Mouse (Mus musculus) hindbrain, embryonic 16.5 days (tissue): ENCODE results near the gene Gm3542. TPM values are rescaled to one million over a fixed set of nuclear protein-coding genes. Genes with fewer than 3 reads are reported as not detected.
"Not testable (repeated sequence)": the region's sequence is repeated elsewhere in the genome, so short reads cannot be mapped to it uniquely, and the experiment has no call there.

ENCODE experiments used
- ATAC-seq: fragments of 200-750 bp; cut with Nextera tagmentation; 2 replicates; pipeline ENCODE4 v1.8.0; 2017; ENCODE audit warnings: moderate TSS enrichment, moderate library complexity
- H3K27ac ChIP-seq: fragments of 300-500 bp; sonication (generic); 2 replicates; pipeline ENCODE4 v1.5.1; 2014; ENCODE audit warnings: low read depth, mild to moderate bottlenecking, control low read depth, low read length, moderate library complexity
- H3K27me3 ChIP-seq: fragments of 300-500 bp; sonication (generic); replicated peaks from 2 replicates; pipeline ENCODE4 v1.6.1; 2014; ENCODE audit warnings: low read length; ENCODE audit not compliant: control insufficient read depth, insufficient read depth
- H3K36me3 ChIP-seq: fragments of 300-500 bp; sonication (generic); 2 replicates; pipeline ENCODE4 v1.6.1; 2014; ENCODE audit warnings: mild to moderate bottlenecking, low read length, moderate library complexity, mixed read lengths; ENCODE audit not compliant: control insufficient read depth, insufficient read depth
- H3K4me1 ChIP-seq: fragments of 300-500 bp; sonication (generic); 2 replicates; pipeline ENCODE4 v1.6.1; 2014; ENCODE audit warnings: low read depth, low read length; ENCODE audit not compliant: control insufficient read depth, insufficient read depth
- H3K4me2 ChIP-seq: fragments of 300-500 bp; sonication (generic); 2 replicates; pipeline ENCODE4 v1.6.1; 2014; ENCODE audit warnings: mild to moderate bottlenecking, low read length, control low read depth, moderate library complexity
- H3K4me3 ChIP-seq: fragments of 300-500 bp; sonication (generic); 2 replicates; pipeline ENCODE4 v1.5.1; 2014; ENCODE audit warnings: mild to moderate bottlenecking, low read length, control low read depth, moderate library complexity
- H3K9ac ChIP-seq: fragments of 300-500 bp; sonication (generic); 2 replicates; pipeline ENCODE4 v1.6.1; 2014; ENCODE audit warnings: low read depth, mild to moderate bottlenecking, control low read depth, low read length, moderate library complexity
- H3K9me3 ChIP-seq: fragments of 300-500 bp; sonication (generic); 2 replicates; pipeline ENCODE4 v1.6.1; 2014; ENCODE audit warnings: mild to moderate bottlenecking, low read length, moderate library complexity; ENCODE audit not compliant: control insufficient read depth
- WGBS: fragments of 180-500 bp; shearing (Covaris S2); extraction: QIAGEN DNeasy Blood & Tissue Kit; methylation state at CpG from one replicate; pipeline ENCODE4 v1.1.7; 2014; 5-methylcytosine and 5-hydroxymethylcytosine counted together
- polyA plus RNA-seq: library from polyadenylated mRNA; unstranded; fragments of >200 nt; fragmentation: Nextera tagmentation; extraction: Ambion mirVana; gene quantifications from 2 replicates; pipeline ENCODE4 v1.2.1, GENCODE M21; 2015

The Gm3542 gene
- not detected in 2 replicates for polyA plus RNA-seq

DNA sequence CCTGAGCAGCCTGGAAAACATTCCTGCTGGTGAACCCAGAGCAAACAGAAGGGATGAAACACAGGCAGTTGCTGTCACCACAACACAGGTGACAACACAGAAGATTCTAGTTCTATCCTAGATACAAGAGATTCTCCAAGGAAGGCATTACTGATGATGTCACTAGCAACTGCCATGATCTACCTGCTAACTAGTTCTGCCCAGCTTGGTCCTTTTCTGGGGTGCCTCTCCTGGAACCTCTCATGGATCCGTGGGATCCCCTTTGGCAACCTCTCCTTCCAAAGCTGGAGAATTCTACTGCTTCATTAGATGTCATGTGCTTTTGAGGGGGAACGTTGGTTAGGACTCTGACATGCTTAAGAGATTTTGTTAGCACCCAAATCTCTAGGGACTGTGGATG, at the start of gene Gm3542:
Gm3542 (minus strand) TSS at position 101 of the 400 bp plus-strand sequence.
- not testable (repeated sequence) for H3K36me3 ChIP-seq, ATAC-seq, H3K4me3 ChIP-seq, H3K27me3 ChIP-seq, H3K4me2 ChIP-seq, H3K27ac ChIP-seq, H3K4me1 ChIP-seq, H3K9me3 ChIP-seq, H3K9ac ChIP-seq
- WGBS = no CpG with 5 or more reads among the region's 2 CpGs

Other genes with a start within 250 kb of the Gm3542 start
- not detected in 2 replicates for gene Gm8279, start 203.4 kb downstream of the Gm3542 start, polyA plus RNA-seq
- not detected in 2 replicates for gene Gm3317, start 170.4 kb downstream of the Gm3542 start, polyA plus RNA-seq
- gene Gm8271, start 149.1 kb downstream of the Gm3542 start, polyA plus RNA-seq = not detected in 2 replicates
- gene Gm3526, start 74.3 kb downstream of the Gm3542 start, polyA plus RNA-seq = 0.13 TPM in 1 of 2 replicates, not detected in the other
- 0.49 and 2.0 TPM in 2 replicates for gene Gm3500, start 54.1 kb upstream of the Gm3542 start, polyA plus RNA-seq
- 3.1 and 3.3 TPM in 2 replicates for gene Gm3194, start 120.5 kb upstream of the Gm3542 start, polyA plus RNA-seq
- gene Gm8246, start 142.9 kb upstream of the Gm3542 start, polyA plus RNA-seq = not detected in 2 replicates
- gene Gm3187, start 149.3 kb upstream of the Gm3542 start, polyA plus RNA-seq = not detected in 2 replicates
- gene Gm3488, start 166.7 kb upstream of the Gm3542 start, polyA plus RNA-seq = 17.8 and 19.4 TPM in 2 replicates
- gene Gm3532, start 203.6 kb upstream of the Gm3542 start, polyA plus RNA-seq = 0.14 TPM in 1 of 2 replicates, not detected in the other